Mouse (Mus musculus) C2C12 (cell line): ENCODE measurements at regions not wholly inside any gene's neighbourhood (a gene's known extent, or its start where the extent isn't known, plus 50 kb on each side); places are given as distances from the start of the nearest gene placed in this dataset.

ENCODE experiments used
- H3K27me3 ChIP-seq: one replicate; pipeline ENCODE4 v1.6.1; 2011; ENCODE audit not compliant: control insufficient read depth, insufficient read depth, insufficient read length
- H3K36me3 ChIP-seq: one replicate; pipeline ENCODE4 v1.6.1; 2011; ENCODE audit not compliant: control insufficient read depth, insufficient read depth
- H3K4me3 ChIP-seq: one replicate; pipeline ENCODE4 v1.5.1; 2011; ENCODE audit warnings: mild to moderate bottlenecking, control low read depth; ENCODE audit not compliant: poor library complexity, insufficient read depth, severe bottlenecking
- H3K79me2 ChIP-seq: one replicate; pipeline ENCODE4 v1.6.1; 2011; ENCODE audit not compliant: control insufficient read depth, insufficient read depth
- H3K79me3 ChIP-seq: one replicate; pipeline ENCODE4 v1.6.1; 2011; ENCODE audit warnings: low read depth, control low read depth
- H3ac ChIP-seq: one replicate; pipeline ENCODE3; 2011; ENCODE audit warnings: low read depth; ENCODE audit not compliant: control insufficient read depth, insufficient read length
- CEBPB ChIP-seq: IDR thresholded peaks from one replicate; pipeline ENCODE4 v1.6.1; 2011; ENCODE audit warnings: low read depth, mild to moderate bottlenecking, control low read depth, moderate library complexity
- CTCF ChIP-seq: IDR thresholded peaks from one replicate; pipeline ENCODE4 v1.5.1; 2011; ENCODE audit not compliant: control insufficient read depth, insufficient read depth, insufficient read length
- FOSL1 ChIP-seq: IDR thresholded peaks from one replicate; pipeline ENCODE4 v1.8.0; 2011; ENCODE audit warnings: mild to moderate bottlenecking, low read length; ENCODE audit not compliant: poor library complexity, insufficient read depth, severe bottlenecking
- MAX ChIP-seq: IDR thresholded peaks from one replicate; pipeline ENCODE4 v1.6.1; 2011; ENCODE audit warnings: mild to moderate bottlenecking, control low read depth
- MYOD1 ChIP-seq: IDR thresholded peaks from one replicate; pipeline ENCODE4 v1.6.1; 2011; ENCODE audit warnings: low read depth; ENCODE audit not compliant: control insufficient read depth, insufficient read length
- MYOG ChIP-seq: IDR thresholded peaks from one replicate; pipeline ENCODE4 v1.6.1; 2011; ENCODE audit not compliant: control insufficient read depth, insufficient read length; ENCODE audit errors: extremely low read depth
- USF1 ChIP-seq: IDR thresholded peaks from one replicate; pipeline ENCODE4 v1.6.1; 2011; ENCODE audit warnings: low read depth, mild to moderate bottlenecking, control low read depth, moderate library complexity

DNA sequence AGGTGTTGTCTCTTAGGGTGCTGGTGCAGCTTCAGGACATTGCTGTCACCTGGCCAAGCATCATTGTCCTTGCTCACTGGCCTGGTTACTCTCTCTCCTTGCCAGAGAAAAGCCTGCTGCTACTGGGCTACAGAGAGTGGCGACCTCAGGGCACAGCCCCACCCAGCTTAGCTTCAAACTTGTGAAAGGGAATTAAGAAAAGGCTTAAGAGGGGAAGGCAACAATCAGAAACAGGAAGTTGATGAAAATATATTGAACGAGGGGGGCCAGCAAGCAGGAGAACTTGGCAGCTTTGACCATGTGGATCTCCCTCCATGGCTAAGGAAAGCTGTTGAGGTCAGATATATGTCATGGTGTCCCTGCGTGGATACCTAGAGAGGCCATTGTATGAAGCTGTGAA, 151.1 kb downstream of the Cd24a start:
- no peak overlapping the region for H3K4me3 ChIP-seq
- no peak overlapping the region for H3ac ChIP-seq
- no peaks in the 10 kb centered on the region for H3K27me3 ChIP-seq
- no peaks in the 10 kb centered on the region for H3K79me3 ChIP-seq
- no peaks in the 10 kb centered on the region for H3K36me3 ChIP-seq
- no peaks in the 10 kb centered on the region for H3K79me2 ChIP-seq
- TF ChIP-seq MAX (no peak), FOSL1 (no peak), MYOD1 (no peak), CEBPB (no peak)

DNA sequence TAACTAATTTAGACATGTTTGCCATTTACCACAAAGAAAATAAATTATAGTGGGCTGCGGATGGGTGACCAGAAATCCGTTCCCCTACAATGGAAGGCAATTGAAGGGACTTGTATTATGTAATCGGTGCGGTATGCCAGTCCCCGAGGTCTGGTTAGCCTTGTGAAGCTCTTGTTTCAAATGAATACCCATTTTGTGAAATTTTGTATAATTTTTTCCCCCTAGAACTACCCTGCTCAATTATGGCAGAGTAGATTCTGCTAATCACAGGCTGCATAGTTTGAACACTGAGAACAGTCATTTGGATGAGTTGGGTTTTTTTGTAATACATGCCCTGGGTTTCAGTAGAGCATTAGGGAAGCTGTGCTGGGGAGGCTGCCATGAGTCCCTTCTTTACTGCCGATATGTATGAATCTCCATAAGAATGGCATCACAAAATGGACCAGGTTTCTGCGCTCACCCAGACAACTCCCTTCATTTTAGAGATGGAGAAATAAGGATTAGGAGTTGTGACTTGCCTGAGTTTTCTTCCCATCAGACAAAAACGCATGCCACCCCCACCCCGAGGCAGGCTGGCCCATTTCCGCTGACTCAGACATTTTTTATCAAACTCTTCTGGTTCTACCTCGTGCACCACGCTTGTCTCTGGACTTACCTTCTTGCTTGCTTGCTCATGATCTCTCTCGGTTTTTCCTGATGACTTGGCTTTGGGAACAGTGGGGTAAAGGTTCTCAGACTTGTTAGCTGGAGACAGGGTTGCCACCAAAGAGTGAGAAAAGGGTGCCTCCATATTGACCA, 155.7 kb downstream of the Cd24a start:
- TF ChIP-seq CTCF: no peak
- no peaks in the 10 kb centered on the region for H3K79me2 ChIP-seq
- H3ac ChIP-seq: no peak overlapping the region
- no peak overlapping the region for H3K4me3 ChIP-seq
- H3K79me3 ChIP-seq: no peaks in the 10 kb centered on the region
- no peaks in the 10 kb centered on the region for H3K36me3 ChIP-seq
- H3K27me3 ChIP-seq: no peaks in the 10 kb centered on the region

- Histone ChIP-seq H3K79me3 (no peaks in the 10 kb centered on the region), H3ac (no peak overlapping the region)
- no peak for TF ChIP-seq MAX
- no peak for TF ChIP-seq FOSL1
- TF ChIP-seq MYOG: no peak
- no peak for TF ChIP-seq MYOD1
- no peak for TF ChIP-seq CTCF
- TF ChIP-seq CEBPB: no peak
- TF ChIP-seq USF1: no peak
These were observed 161.1 kb downstream of the Cd24a start for GRCm38 (mm10) chr10:43739181-43739580.

GRCm38 (mm10) chr10:43739718-43740117, 161.6 kb downstream of the Cd24a start:
- no peaks in the 10 kb centered on the region for H3K27me3 ChIP-seq
- TF ChIP-seq FOSL1: no peak
- TF ChIP-seq MYOG: no peak
- no peak for TF ChIP-seq USF1
- no peak for TF ChIP-seq MAX
- no peak for TF ChIP-seq MYOD1
- TF ChIP-seq CTCF: no peak
- no peak for TF ChIP-seq CEBPB
- no peak overlapping the region for H3ac ChIP-seq
- H3K36me3 ChIP-seq: no peaks in the 10 kb centered on the region
- no peaks in the 10 kb centered on the region for H3K79me2 ChIP-seq
- no peaks in the 10 kb centered on the region for H3K79me3 ChIP-seq
- no peak overlapping the region for H3K4me3 ChIP-seq

More at GRCm38 (mm10) chr10:43739181-43739580, 161.1 kb downstream of the Cd24a start:
- Histone ChIP-seq H3K4me3 (no peak overlapping the region), H3K79me2 (no peaks in the 10 kb centered on the region), H3K27me3 (no peaks in the 10 kb centered on the region), H3K36me3 (no peaks in the 10 kb centered on the region)

DNA sequence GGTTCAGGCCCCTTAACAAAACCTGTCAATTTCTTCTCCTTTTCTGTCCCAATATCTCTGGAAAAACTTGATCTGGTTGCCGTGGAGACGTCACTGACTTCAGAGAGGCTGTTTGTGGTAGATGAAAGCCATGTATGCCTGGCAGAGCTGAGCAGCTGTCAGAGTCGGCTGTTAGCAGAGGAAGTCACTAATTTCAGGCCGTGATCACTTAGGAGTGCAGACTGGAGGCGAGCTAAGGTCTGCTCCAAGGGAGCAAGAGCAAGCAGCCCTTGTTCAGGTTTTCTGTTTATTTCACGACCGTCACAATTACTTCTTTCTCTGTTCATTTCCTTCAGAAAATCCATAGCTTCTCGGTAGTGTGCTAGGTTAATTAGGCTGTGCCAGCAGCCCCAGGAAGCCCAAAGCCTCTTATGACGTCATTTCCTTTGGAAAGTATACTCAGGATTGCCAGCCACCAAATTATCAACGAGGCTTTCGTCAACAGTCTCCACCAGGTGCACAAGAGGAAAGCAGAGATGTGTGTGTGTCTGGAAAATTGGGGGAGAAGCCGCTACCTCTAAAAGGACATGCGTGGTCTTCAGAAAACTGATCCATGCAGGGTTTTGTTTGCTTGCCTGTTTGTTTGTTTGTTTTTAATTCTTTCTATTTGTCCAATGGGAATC, 161.2 kb downstream of the Qrsl1 start:
- H3ac ChIP-seq: no peak overlapping the region
- H3K27me3 ChIP-seq: no peaks in the 10 kb centered on the region
- H3K36me3 ChIP-seq: no peaks in the 10 kb centered on the region
- no peak overlapping the region for H3K4me3 ChIP-seq
- no peaks in the 10 kb centered on the region for H3K79me3 ChIP-seq
- TF ChIP-seq MAX (no peak), MYOD1 (no peak), USF1 (no peak), MYOG (no peak), FOSL1 (no peak), CTCF (no peak), CEBPB (no peak)
- no peaks in the 10 kb centered on the region for H3K79me2 ChIP-seq

DNA sequence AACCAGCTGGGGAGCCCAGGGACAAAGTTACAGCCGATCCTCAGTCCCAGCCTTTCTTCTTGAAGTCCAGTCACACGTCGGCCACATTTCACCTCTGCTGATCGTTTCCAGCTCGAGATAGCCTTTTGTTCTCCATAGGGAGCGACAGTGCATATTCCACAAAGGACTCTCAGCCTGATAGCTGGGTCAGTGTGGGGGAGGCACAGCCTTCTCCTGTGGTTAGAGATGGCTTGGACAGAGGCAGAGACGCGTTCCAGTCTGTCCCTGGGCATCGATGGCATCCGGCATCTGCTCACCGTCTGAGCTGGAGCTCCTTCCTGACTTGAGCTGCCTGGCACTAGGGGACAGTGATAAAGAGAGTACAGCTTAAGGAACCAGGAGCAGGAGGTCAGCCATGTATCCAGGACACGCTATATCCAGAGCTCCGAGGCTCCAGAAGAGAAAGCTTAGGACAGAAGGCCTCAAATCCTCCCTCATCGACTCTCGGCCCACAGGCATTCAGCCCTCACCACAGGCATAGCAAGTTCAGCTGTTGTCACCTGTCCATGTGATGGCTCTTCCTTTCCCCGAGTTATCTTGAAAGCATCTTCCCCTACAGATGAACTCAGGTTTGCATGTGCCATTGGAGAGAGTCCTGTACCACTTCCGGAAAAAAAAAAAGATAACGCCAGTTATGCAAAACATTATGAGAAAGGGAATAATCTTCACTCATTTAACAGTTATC, 160.0 kb downstream of the Qrsl1 start:
- Histone ChIP-seq H3K36me3 (no peaks in the 10 kb centered on the region), H3K27me3 (no peaks in the 10 kb centered on the region), H3K79me3 (no peaks in the 10 kb centered on the region), H3ac (no peak overlapping the region), H3K79me2 (no peaks in the 10 kb centered on the region), H3K4me3 (no peak overlapping the region)
- TF ChIP-seq FOSL1 (no peak), MAX (no peak)
